Mouse (Mus musculus) lung, adult 2 months (tissue): Measurements from ENCODE around the gene 4930404N11Rik.

Source experiments
- CTCF ChIP-seq: fragments of 200-500 bp; IDR thresholded peaks from 2 replicates; pipeline ENCODE4 v1.5.1; 2011; ENCODE audit warnings: mild to moderate bottlenecking, low read length, control low read depth; ENCODE audit not compliant: insufficient read depth
- POLR2A ChIP-seq: fragments of 200-500 bp; IDR thresholded peaks from 2 replicates; pipeline ENCODE4 v1.6.1; 2011; ENCODE audit warnings: low read depth, mild to moderate bottlenecking, control low read depth, low read length, borderline replicate concordance; ENCODE audit errors: extremely low read depth

GRCm38 (mm10) chr10:81364666-81365065, 950 bp downstream of the 4930404N11Rik start:
- no peak for TF ChIP-seq CTCF
- TF ChIP-seq POLR2A, result 0 out of 2 replicates have a peak, but pooled peaks have one; percentile 26
